Mouse (Mus musculus) CH12.LX (cell line): ENCODE results near the gene Itgb2.

ENCODE experiments used
- CTCF ChIP-seq, 2 experiments: IDR thresholded peaks in 1 of 2; conservative IDR thresholded peaks in 1 of 2; 2 replicates each; pipeline ENCODE4 v1.5.1; 2011 to 2012; ENCODE audit warnings: low read depth in 2 of 2, low read length in 2 of 2, improper control_type of control experiment in 1 of 2, inconsistent platforms in 1 of 2, mild to moderate bottlenecking in 1 of 2, moderate library complexity in 1 of 2
- E2F4 ChIP-seq: IDR thresholded peaks from 2 replicates; pipeline ENCODE4 v1.6.1; 2011; ENCODE audit warnings: low read depth, low read length, improper control_type of control experiment; ENCODE audit not compliant: insufficient replicate concordance
- EP300 ChIP-seq: IDR thresholded peaks from 2 replicates; pipeline ENCODE4 v1.6.1; 2011; ENCODE audit warnings: low read length, improper control_type of control experiment
- ETS1 ChIP-seq: conservative IDR thresholded peaks from 2 replicates; pipeline ENCODE4 v1.6.1; 2012; ENCODE audit warnings: low read depth, mild to moderate bottlenecking, inconsistent platforms, low read length, improper control_type of control experiment, moderate library complexity
- GABPA ChIP-seq: IDR thresholded peaks from 2 replicates; pipeline ENCODE4 v1.6.1; 2012; ENCODE audit warnings: low read depth, low read length, improper control_type of control experiment, inconsistent platforms; ENCODE audit not compliant: insufficient replicate concordance
- MAZ ChIP-seq: IDR thresholded peaks from 2 replicates; pipeline ENCODE4 v1.6.1; 2012; ENCODE audit warnings: low read depth, mild to moderate bottlenecking, inconsistent platforms, low read length, improper control_type of control experiment, moderate library complexity
- MXI1 ChIP-seq: IDR thresholded peaks from 2 replicates; pipeline ENCODE4 v1.6.1; 2011; ENCODE audit warnings: mild to moderate bottlenecking, low read depth, low read length, improper control_type of control experiment
- MYC ChIP-seq: IDR thresholded peaks from 2 replicates; pipeline ENCODE4 v1.6.1; 2011; ENCODE audit warnings: low read depth, mild to moderate bottlenecking, improper control_type of control experiment, low read length
- NELFE ChIP-seq: IDR thresholded peaks from 2 replicates; pipeline ENCODE4 v1.6.1; 2011; ENCODE audit warnings: low read depth, low read length, improper control_type of control experiment
- POLR2A ChIP-seq: IDR thresholded peaks from 2 replicates; pipeline ENCODE4 v1.6.1; 2011; ENCODE audit warnings: low read depth, mild to moderate bottlenecking, improper control_type of control experiment, low read length
- RAD21 ChIP-seq: IDR thresholded peaks from 2 replicates; pipeline ENCODE4 v1.6.1; 2011; ENCODE audit warnings: low read depth, mild to moderate bottlenecking, low read length, improper control_type of control experiment, moderate library complexity
- TBP ChIP-seq: conservative IDR thresholded peaks from 2 replicates; pipeline ENCODE4 v1.6.1; 2011; ENCODE audit warnings: low read depth, low read length, improper control_type of control experiment
- ZC3H11A ChIP-seq: IDR thresholded peaks from 2 replicates; pipeline ENCODE4 v1.6.1; 2012; ENCODE audit warnings: low read depth, mild to moderate bottlenecking, inconsistent platforms, low read length, improper control_type of control experiment
- ZKSCAN1 ChIP-seq: IDR thresholded peaks from 2 replicates; pipeline ENCODE4 v1.6.1; 2012; ENCODE audit warnings: low read depth, inconsistent platforms, low read length, improper control_type of control experiment, borderline replicate concordance

- no peak for TF ChIP-seq CTCF (conservative IDR thresholded peaks at IDR 0.05 in 1 of 2, IDR thresholded peaks at IDR 0.05 in 1 of 2; ENCODE audit: low read depth in 2 of 2, low read length in 2 of 2)
- no peak for TF ChIP-seq EP300
- peak; percentile 79 for TF ChIP-seq MAZ
- peak; percentile 99 for TF ChIP-seq MXI1
- peak; percentile 73 for TF ChIP-seq NELFE
- peak; percentile 35; the same call in 1 of the 2 replicates for TF ChIP-seq ETS1
- peak; percentile 66; the same call in 1 of the 2 replicates for TF ChIP-seq TBP
- no peak for TF ChIP-seq RAD21
- peak; percentile 79 for TF ChIP-seq POLR2A
- TF ChIP-seq GABPA = no peak
- no peak for TF ChIP-seq ZC3H11A
- TF ChIP-seq E2F4 = no peak
- TF ChIP-seq MYC = peak; percentile 97
- no peak for TF ChIP-seq ZKSCAN1
Observed at GRCm38 (mm10) chr10:77530140-77530539, at the start of gene Itgb2.
